Mouse (Mus musculus) heart, postnatal 14 days (tissue): ENCODE data around the gene Tmtc2. TPM values are rescaled to one million over a fixed set of nuclear protein-coding genes. Genes with fewer than 3 reads are reported as not detected.
"Not testable (repeated sequence)": the region's sequence is repeated elsewhere in the genome, so short reads cannot be mapped to it uniquely, and the experiment has no call there.

ENCODE experiments used
- DNase-seq, 2 experiments: peaks; one replicate each; pipeline ENCODE4 v3.0.0; 2021 to 2022
- intact Hi-C: fragments of 180-260 bp; cut with DNase I; formaldehyde crosslinking; loops from one replicate; pipeline ENCODE4 v1.15.1; 2025
- total RNA-seq, 2 experiments: library from RNA; stranded (reverse); gene quantifications; 2 replicates each; pipeline ENCODE4 v1.2.3; 2021

Tmtc2 gene
- total RNA-seq, 2 experiments from 2014 or later = 5.0 to 5.1 TPM

GRCm38 (mm10) chr10:105332856-105333255, 241.4 kb downstream of the Tmtc2 start:
- intact Hi-C loops = no loop called here
- no peak for DNase-seq

GRCm38 (mm10) chr10:105330327-105330726, 243.9 kb downstream of the Tmtc2 start:
- no peak for DNase-seq
- intact Hi-C loops = no loop called here

GRCm38 (mm10) chr10:105323646-105324192, 250.5 kb downstream of the Tmtc2 start:
- intact Hi-C loops = no loop called here

GRCm38 (mm10) chr10:105319299-105320057, 254.8 kb downstream of the Tmtc2 start:
- no peak for DNase-seq
- intact Hi-C loops = no loop called here

More at GRCm38 (mm10) chr10:105323646-105324192, 250.5 kb downstream of the Tmtc2 start:
- no peak for DNase-seq

- intact Hi-C loops = no loop called here
- no peak for DNase-seq
Observed at GRCm38 (mm10) chr10:105318869-105319268, 255.4 kb downstream of the Tmtc2 start.

GRCm38 (mm10) chr10:105312986-105313385, 261.3 kb downstream of the Tmtc2 start:
- intact Hi-C loops = no loop called here
- DNase-seq = no peak

GRCm38 (mm10) chr10:105297560-105297959, 276.7 kb downstream of the Tmtc2 start:
- intact Hi-C loops = no loop called here
- no peak for DNase-seq

GRCm38 (mm10) chr10:105292961-105293360, 281.3 kb downstream of the Tmtc2 start:
- intact Hi-C loops = no loop called here
- DNase-seq = no peak

GRCm38 (mm10) chr10:105288472-105288871, 285.8 kb downstream of the Tmtc2 start:
- DNase-seq = no peak
- intact Hi-C loops = no loop called here

- intact Hi-C loops = no loop called here
- DNase-seq = no peak
Observed at GRCm38 (mm10) chr10:105287575-105287974, 286.7 kb downstream of the Tmtc2 start.

- intact Hi-C loops = no loop called here
- DNase-seq = no peak
Observed at GRCm38 (mm10) chr10:105287064-105287463, 287.2 kb downstream of the Tmtc2 start.

GRCm38 (mm10) chr10:105286221-105286620, 288.0 kb downstream of the Tmtc2 start:
- intact Hi-C loops = no loop called here
- no peak for DNase-seq

- peak; percentile 45 to 60 for DNase-seq
- intact Hi-C loops = no loop called here
Observed at GRCm38 (mm10) chr10:105284171-105284570, 290.1 kb downstream of the Tmtc2 start.

- intact Hi-C loops = no loop called here
- no peak for DNase-seq
Observed at GRCm38 (mm10) chr10:105280933-105281332, 293.3 kb downstream of the Tmtc2 start.

- no peak for DNase-seq
- intact Hi-C loops = no loop called here
Observed at GRCm38 (mm10) chr10:105260053-105260452, 314.2 kb downstream of the Tmtc2 start.

GRCm38 (mm10) chr10:105238291-105238690, 336.0 kb downstream of the Tmtc2 start:
- DNase-seq = peak; percentile 60 to 61
- intact Hi-C loops = not testable (repeated sequence)

GRCm38 (mm10) chr10:105232864-105233263, 341.4 kb downstream of the Tmtc2 start:
- DNase-seq = no peak
- intact Hi-C loops = no loop called here

- intact Hi-C loops = no loop called here
- no peak for DNase-seq
Observed at GRCm38 (mm10) chr10:105230416-105230815, 343.8 kb downstream of the Tmtc2 start.

- intact Hi-C loops = no loop called here
- DNase-seq = no peak
Observed at GRCm38 (mm10) chr10:105228623-105229022, 345.6 kb downstream of the Tmtc2 start.

GRCm38 (mm10) chr10:105227631-105228030, 346.6 kb downstream of the Tmtc2 start:
- no peak for DNase-seq
- intact Hi-C loops = no loop called here

GRCm38 (mm10) chr10:105225714-105226113, 348.5 kb downstream of the Tmtc2 start:
- intact Hi-C loops = no loop called here
- no peak for DNase-seq

GRCm38 (mm10) chr10:105222904-105223303, 351.3 kb downstream of the Tmtc2 start:
- intact Hi-C loops = no loop called here
- DNase-seq = no peak
